Mouse (Mus musculus) telencephalon, adult 2 months (tissue): Measurements from ENCODE around the gene Ebf4.

ENCODE experiments used
- DNase-seq: peaks from one replicate; pipeline ENCODE4 v3.0.0-alpha.2; 2011; ENCODE audit warnings: low read depth, low spot score

The Ebf4 gene

DNA sequence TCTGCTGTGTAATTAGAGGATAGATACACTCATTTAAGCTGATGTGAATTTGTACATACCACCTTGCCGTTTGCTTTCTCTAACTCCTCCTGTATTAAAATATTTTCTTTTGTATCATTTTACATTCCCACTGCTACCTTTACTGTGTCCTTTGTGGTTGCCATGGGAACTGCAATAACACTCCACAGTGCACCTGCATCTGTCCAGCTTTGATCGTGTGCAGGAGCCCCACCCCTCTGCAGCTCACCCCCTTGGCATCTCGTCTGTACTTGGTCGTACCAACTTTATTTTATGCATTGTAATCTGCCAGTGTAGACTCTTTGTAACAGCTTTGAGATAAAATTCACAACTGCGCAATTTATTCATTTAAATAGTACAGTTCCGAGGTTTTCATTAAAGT lies 88.9 kb downstream of the Ebf4 start:
- DNase-seq: no peak

DNA sequence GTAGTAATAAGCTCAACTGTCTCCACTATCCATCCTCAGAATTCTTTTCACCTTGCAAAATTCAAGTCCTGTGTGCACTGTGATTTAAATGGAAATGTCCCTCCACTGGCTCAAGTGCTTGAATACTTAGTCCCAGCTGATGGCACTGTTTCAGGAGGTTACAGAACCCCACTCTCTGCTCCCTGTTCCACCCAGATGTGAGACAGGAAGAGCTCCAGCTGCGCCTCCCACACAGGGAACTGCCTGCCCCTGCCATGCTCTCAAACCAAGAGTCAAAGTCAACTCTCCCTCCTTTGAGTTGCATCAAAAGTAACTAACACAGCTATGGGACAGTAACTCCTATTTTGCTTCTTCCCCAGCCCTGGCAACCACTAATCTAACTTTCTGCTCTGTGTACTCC lies 91.2 kb downstream of the Ebf4 start:
- DNase-seq: no peak

DNA sequence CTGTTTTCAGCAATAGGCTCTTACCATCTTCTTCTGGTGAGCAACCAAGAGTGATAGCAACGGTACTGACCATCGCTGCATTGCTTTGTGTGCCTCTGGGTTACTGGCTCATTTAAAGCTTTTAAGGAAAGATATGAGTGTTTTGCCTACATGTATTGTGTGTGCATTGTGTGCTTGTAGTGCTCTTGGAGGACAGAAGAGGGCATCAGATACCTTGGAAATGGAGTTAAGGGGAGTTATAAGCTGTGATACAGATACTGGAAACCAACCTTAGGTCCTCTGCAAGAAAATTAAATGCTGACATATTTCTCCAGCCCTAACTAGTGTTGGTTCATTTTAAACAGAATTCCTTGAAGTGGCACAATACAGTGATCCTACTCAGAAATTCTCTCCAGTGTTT lies 93.8 kb downstream of the Ebf4 start:
- no peak for DNase-seq

DNA sequence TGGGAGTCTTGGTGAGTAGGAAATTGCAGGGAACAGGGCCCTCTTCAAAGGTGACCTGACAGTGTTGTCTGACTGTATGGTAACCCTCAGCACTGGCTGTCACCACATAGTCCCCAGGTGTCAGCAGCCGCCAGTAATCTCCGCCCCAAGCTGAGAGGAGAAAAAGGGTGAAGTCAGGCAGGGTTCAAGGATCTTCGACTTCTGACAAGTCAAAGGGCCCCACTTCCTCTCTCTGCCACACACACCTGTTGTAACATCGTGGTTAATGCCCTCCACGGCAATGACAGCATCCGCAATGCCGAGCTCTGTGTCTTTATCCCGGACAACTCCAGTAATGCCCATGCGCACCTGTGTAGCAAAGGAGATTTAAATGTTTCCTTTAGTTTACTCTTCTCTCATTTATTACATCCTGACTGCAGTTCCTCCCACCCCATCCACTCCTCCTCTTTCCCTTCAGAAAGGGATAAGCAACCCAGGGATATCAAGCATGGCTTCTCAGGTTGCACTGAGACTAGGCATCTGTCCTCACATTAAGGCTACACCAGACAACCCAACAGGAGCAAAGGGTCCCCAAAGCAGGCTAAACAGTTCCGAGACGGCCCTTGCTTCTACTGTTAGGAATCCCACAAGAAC lies 96.1 kb downstream of the Ebf4 start:
- DNase-seq: no peak

DNA sequence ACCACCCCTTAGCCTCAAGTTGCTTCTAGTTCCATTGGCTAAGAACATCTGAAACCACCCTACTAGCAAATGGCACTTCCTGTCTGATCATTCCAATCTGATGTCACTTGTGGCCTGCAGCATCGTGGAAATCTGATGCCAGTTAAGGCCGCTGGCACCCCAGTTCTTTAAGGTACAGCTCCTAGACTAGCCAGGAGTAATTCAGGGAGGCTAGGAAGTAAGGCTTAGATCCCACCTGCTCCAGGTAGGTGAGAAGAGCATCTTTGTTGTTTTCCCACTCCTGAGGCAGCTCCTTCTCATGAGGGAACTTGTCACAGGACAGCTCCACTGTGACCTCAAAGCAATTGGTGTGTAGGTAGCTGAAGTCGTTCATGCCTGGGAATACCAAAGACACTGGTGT lies 97.9 kb downstream of the Ebf4 start:
- no peak for DNase-seq

DNA sequence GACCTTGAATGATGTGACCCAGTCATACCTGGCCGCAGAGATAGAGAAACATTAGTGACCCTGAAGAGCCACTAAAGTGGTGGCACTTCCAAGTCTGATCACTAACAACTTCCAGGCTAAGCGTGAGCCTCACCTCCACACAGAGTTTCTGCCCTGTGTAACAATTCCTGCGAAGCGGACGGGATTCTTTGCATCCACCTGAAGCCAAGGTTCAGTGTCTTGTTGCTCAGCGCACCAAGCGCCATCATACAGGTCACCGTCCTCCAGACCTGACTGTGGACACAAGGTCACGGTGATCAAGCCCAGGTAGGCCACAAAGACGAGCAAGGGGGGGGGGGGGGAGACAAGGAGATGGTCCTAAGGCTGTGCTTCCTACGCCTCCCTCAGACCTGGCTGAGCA lies 100.7 kb downstream of the Ebf4 start:
- no peak for DNase-seq

DNA sequence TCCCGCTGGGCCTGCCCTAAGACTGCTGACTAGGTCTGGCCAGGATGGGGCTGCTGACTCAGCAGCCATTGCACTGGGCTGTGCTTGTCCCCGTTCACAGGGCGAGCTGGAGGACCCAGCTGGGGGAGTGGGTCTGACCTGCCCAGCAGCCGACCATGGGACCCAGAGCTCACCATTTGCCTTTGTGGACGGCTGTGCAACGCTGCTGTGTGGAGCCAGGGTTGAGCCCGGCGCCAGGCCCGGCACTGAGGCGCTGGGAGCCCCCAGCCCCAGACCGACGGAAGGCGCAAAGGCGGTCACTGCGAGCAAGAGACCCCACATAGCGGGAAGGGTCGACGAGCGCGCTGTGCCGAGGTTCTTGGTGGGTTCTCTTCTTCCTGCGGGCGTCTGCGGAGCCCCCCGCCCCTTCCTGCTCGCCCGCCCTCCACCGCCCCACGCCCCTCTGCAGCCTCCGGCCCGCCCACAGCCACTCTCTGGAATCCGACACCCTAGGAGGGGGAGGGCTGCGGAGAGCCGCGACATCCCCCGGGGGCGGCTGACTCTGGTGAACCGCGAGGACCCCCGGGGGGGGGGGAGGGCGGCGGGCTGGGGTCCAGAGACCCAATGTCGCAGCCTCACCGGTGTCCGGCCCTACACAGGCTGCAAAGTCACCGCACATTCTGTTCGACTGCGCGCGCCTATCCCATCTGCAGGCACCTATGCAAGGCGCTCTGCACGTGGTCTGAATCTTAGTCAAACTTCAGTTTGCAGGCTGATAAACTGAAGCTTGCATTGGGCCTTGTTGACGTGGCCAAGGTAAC lies 102.4 kb downstream of the Ebf4 start, which contains the start of gene Cpxm1:
Cpxm1 (minus strand) TSS at position 389 of the 800 bp plus-strand sequence.
- no peak for DNase-seq

DNA sequence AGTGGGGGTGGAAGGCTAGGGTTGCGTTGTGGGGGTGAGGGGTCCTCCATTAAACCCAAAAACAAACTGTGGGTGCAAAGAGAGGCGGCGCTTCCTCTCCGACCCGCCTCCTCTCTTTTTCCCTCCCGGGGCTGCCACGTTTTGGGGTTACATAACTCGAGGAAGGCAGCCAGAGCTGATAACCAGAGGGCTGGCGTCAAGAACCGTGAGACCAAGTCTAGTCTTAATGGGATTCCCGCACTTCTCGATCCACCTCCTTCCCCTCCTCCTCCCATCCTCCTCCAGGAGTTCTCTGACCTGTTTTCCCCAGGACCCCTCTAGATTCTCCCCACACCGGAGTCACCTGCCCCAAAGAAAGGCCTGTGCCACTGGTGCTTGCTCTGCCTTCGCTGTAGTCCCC lies 103.1 kb downstream of the Ebf4 start:
- no peak for DNase-seq

DNA sequence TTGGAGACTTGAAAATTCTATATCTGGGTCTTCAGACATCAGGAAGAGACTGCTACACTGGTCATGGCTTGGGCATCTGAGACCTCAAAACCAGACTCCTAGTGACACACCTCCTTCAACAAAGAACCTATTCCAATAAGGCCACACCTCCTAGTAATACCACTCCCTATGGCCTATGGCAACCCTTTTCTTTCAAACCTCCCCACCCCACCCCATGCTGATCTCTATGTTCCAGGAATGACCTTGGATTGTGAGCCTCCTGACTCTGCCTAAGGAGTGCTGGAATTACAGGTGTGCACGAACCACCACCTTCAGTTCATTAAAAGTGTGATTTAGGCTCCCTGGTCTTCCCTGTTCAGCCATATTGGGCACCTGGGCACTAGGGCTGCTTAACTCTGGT lies 105.1 kb downstream of the Ebf4 start:
- no peak for DNase-seq

DNA sequence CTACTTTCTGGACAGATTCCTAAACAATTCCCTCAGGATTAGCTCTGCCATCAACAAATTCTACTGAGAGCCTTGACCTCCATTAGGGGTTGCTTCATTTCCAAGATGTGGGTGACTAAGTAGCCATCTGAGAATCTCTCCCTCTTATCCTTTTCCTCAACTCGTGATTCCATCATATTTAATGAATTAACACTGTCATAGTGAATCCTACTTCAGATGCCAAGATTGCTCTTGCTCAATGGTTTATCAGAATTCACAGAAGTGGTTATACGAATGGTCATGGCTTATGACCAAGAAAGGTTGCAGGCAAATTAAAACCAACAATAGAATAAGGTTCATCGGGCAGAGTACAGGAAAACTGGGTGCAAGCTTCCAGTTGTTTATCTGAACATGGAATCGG lies 106.9 kb downstream of the Ebf4 start:
- no peak for DNase-seq

DNA sequence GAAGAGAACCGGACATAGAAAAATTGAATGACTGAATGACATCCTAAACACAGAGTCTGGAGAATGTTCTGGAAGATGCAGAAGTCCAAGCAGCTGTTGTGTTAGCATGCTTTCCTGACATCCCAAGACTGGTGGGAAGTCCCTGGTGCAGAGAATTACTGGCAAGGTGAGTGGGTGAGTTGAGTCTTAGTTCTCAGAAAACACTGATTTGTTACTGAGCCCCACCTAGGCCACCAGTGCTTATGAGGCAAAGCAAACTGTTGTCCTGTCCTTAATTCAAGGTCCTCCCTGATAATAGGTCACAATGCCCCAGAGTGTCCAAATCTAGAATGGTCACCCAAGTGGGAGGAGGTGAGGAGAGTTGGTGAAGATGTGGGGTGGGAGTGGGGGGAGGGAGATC lies 110.0 kb downstream of the Ebf4 start, which contains the start of the genes Gm28372 and 1700020A23Rik:
Gm28372 (plus strand) TSS at position 301 of the 400 bp plus-strand sequence.
1700020A23Rik (plus strand) TSS at position 321 of the 400 bp plus-strand sequence.
- DNase-seq: no peak

DNA sequence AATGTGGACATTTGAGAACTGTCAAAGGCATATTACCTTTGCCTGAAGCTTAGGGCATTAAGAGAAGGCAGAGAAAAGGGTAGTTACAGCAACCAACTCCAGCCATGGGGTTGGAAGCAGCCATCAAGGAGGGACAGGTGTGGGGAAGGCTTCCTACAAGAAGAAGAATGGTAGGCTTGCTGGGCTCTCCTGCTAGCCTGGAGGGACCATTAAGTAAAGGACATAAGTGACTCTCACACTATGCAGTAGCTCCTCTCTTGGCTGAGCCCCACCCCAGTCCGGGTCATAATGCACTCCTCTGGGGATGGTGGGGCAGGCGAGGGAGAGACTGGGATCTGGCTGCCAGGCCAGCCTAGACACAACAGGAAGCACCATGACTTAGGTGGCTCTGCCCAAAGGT lies 111.2 kb downstream of the Ebf4 start, which contains the start of gene Tmem239:
Tmem239 (plus strand) TSS at position 301 of the 400 bp plus-strand sequence.
- DNase-seq: no peak

DNA sequence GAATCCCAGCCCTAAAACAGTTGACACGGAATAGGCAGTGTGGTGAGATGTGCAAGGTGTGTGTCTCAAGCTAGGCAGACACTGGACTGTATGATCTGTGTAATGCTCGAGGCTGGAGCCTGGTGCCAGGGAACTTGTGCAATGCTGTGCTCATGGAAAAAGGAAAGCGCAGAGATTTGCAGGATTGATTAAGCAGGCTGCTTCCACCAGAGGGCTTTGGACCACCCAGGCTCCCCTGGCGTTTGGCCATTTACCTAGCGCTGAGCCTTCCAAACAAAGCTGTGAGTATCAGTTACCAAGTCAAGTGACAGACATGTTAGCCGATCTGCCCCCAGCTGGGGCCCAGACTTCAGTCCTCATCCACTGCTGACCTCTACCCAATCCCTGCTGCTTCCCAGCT lies 113.2 kb downstream of the Ebf4 start:
- DNase-seq: no peak

DNA sequence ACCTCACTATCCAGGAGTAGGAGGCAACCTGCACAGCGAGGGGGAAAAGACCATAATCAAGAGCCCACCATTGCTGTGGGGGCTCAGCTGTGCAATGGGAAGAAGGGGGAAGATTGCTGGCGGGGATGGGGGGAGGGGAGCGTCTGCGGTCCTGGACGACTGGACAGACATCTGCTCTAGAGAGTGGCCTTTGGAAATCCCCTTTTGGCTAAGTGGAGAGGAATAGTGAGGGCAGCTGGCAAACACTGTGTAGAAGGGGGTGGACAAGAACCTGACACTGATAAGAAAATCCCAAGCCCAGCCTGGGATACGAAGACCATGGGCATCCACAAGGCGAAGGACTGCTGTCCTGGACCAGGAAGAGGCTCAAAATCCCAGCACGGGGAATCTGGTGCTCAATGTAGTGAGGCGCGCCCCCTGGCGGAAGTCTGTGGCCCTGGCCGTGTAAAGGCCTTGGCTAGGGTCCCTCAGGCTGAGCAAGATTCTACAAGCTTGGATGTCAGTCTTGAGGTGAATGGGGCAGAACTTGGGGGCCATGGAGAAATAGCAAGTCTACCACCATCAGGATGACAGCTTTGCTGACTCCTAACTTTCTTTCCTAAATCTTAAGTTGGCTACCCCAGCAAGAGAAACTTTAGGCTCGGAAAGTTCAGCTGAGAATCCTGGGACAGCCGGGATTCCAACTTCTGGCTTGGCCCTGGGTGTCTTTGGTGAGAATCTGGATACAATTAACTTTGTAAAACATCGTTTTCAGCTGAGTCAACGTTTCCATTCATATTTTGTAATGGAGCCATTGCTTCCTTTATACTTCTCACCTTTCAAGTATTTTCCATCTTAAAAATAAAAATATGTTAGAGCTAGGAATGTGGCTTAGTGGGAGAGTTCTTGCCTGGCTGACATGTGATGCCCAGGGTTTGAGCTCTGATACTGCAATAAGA lies 116.9 kb downstream of the Ebf4 start:
- DNase-seq: peak; percentile 23

DNA sequence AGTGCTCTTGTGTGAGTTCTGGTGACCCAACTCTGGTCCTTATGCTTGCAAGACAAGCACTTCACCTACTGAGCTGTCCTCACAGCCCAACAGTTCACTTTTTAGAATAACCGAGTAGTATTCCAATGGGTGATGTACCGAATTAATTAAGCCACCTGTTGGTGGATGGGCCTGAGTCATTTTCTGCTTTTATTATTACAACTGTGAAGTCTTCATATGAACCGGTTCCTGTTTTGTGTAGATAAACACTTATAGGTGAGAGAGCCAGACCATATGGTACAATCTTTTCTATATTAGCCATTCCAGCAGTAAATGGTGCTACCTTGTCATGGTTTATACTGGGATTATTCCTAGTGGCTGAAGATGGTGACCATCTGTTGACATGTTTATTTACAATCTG lies 117.8 kb downstream of the Ebf4 start:
- DNase-seq: no peak

DNA sequence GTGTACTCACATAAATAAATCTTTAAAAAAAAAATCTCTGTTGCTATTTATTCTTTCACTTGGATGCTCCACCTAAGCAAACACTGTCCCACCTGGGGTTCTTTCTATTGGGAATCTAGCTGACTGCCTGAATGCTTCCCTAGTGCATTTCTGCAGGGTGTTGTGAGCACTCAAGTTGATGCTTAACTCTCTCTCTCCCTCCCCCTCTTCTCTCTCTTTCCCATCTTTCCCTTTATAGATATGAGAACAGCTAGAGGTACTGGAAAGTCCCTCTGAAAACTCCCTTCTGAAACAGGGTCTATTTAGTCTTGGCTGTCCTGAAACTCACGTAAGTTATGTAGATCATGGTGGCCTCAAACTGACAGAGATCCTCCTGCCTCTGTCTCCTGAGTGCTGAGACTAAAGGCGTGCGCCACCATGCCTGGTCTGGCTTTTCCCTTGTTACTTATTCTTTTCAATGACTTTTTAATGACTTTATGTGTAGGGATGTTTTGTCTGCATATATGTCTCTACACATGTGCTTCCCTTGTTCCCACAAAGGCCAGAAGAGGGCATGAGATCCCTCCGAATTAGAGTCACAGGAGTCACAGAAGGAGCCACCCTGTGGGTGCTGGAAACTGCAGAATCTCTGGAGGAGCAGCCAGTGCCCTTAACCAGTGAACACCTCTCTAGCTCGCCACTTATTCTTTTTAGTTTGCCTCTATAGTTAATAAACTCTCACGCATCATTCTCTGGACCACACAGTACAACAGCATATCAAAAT lies 119.3 kb downstream of the Ebf4 start:
- DNase-seq: no peak
